Mouse (Mus musculus) naive thymus-derived CD4-positive, alpha-beta T cell, adult 2 months (primary cell): ENCODE results near the gene Eed.

Source experiments
- DNase-seq: peaks from one replicate; pipeline ENCODE4 v3.0.0-alpha.2; 2011; ENCODE audit warnings: low read depth

Eed gene

DNA sequence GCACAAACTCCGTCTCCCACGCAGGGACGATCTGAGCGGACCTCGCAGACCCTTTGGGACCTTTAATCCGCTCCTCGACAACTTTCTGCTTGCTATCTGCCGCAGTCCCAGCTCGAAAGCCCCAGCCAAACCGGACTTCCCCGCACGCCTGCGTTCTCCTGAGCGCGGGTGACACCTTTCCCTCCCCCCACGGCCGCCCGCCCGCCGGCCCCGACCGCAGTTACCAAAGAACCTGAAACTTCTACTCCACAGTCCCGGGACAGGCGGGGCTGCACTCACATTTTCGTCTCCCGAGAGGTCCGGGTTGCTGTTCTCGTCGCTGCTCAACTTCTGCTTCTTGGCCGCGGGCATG is 674 bp downstream of the Eed start:
- DNase-seq = no peak

DNA sequence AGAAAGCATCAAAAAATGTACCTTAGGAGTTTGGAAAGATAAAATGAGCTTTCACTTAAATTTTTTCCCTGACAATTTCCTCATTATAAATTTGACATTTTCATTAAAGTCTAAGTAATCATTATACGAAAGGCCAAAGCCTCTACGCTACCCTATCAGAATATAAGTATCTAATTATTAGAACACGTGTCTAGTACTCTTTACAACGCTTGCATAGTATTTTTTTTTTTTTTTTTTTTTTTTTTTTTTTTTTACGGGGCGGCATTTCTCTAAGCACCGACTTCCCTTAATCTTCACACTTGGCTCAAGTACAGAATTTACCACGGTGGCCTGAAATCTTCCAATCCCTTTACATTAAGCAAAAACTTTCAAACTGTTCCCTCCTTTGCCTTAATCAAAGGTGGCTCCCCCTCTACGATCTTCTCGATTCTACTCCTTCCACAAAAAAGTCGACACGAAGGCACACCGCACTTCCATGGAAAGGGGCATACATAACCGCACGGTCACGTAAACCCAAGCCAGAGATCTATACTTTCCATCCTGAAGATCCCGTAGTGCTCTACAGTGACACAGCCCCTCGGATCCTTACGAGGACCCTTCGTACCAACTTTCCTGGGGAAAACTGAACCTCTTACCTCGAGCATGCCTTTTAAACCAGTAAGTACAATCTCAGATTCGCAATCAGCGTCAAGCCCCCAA is 1.2 kb downstream of the Eed start:
- no peak for DNase-seq

DNA sequence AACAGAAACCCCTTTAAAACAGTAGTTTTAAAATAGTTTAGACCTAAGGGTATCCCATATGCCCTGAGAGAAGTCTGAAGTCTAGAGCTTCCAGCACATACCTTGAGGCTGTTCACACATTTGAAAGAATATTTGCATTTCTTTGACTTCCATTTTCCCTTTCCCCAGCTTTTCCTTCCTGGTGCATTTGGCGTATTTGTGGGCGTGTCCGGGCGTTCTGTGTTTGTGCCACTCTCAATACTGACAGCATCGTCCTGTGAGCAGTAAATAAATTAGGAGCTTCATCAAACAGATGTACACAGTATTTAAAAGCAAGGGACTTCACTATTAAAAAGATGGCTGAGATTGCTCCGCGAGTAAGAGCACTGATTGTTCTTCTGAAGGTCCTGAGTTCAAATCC is 4.0 kb downstream of the Eed start:
- no peak for DNase-seq

DNA sequence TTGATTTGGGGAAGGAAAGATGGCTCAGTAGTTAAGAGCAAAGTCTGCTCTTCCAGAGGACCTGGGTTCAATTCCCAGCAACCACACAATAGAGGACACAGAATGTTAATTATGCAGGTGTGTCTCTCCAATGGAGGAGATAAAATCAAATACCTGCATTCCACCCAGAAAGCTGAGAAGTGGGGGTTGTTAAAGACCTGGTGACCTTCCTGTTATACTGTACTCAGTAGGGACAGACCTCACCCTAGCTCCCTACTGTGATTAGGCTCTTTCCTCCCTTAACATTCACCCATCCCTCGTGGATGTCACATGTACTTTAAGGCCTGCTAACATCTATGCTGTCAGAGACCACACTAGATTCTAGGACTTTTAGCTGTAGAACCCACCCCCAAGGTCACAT is 5.2 kb downstream of the Eed start:
- no peak for DNase-seq

DNA sequence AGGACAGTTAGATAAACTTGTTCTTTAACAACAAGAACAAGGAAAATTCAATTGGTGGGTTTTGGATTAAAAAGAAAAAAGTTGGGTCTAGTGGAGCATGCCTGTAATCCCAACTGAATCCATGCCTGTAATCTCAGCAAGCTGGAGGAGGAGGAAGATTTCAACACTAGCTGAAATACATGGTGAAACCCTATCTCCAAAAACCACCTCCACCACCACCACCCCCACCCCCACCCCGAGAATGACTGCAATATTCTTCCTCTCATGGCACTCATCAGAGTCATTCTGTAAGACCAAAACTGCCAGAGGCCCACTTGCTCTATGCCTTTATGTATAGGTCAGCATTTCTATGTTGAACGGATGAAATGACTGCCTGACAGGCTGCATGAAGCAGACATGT is 13.5 kb downstream of the Eed start:
- no peak for DNase-seq

DNA sequence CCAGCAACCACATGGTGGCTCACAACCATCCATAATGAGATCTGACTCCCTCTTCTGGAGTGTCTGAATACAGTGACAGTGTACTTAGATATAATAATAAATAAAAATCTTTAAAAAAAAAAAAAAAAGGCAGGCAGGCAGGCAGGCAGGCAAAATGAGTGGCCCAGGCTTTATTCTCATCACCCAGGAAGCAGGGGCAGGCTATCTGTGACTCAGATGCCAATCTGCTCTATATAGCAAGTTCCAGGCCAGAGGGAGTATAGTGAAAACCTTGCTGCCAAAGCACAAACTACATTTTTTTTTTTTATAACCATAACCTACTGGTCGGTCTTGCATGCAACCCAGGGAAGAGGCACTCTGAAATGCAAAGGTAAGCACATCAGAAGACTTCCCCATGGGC is 14.0 kb downstream of the Eed start:
- no peak for DNase-seq

DNA sequence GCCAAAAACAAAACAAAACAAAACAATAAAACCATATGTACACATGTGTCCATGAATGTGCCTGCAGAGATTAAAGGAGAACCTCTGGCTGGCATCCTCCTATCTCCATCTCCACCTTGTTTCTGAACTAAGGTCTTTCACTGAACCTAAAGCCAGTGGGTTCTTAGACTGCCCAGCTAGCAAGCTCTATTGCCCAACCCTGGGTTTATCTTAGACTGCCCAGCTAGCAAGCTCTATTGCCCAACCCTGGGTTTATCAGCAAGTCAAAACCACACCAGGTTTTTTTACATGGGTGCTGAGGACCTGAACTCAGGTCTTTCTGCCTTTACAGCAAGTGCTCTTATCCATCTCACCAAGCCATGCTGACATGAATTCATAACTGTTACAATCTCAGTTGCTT is 17.6 kb downstream of the Eed start:
- DNase-seq = no peak

DNA sequence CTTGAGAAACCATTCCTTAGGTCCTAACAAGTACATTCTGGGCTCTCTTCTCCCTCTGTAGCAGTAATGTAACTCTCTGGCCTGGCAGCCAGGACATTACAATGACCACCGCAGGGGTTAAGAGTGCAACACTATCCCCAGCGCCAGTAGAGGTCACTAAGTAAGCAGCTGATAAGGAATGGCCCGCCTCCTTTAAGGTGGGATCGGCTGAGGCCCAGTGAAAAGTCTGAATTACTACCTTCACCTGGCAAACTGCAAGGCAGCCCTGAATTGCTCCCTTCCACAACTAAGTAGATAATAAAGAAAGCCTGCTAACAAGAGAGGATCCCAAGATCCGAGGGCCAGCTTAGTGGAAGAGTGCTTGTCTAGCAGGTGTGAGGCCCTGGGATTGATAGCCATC is 23.5 kb downstream of the Eed start:
- no peak for DNase-seq

DNA sequence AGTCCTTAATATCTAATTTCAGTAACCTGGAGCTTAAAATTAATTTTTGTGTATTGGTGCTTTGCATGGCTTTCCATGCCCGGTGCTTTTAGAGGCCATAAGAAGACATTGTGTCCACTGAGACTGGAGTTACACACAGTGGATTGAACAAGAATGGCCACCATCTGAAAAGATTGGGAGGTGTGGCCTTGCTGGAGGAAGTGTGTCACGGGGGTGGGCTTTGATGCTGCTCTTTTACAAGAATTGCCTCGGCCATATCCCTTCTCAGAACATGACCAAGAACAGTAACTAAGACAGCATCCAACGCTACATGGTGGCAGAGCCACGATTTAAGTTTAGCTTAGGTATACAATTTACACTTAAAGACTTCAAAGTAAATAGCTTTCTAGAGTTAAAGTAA is 26.5 kb downstream of the Eed start:
- DNase-seq = no peak

DNA sequence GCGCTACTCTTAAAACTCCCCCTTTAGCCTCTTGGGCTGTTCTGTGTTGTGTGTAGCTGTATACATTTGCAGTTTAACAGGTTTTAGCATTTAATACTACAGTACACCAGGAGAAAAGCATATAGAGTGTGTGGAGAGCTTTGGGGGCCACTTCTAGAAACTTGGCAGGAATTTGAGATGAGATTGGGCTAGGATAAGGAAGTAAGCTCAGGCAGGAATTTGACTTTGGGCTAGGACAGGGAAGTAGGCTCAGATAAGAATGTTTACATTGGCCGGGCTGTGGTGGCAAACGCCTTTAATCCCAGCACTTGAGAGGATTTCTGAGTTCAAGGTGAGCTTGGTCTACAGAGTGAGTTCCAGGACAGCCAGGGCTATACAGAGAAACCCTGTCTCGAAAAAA is 31.4 kb downstream of the Eed start:
- no peak for DNase-seq

DNA sequence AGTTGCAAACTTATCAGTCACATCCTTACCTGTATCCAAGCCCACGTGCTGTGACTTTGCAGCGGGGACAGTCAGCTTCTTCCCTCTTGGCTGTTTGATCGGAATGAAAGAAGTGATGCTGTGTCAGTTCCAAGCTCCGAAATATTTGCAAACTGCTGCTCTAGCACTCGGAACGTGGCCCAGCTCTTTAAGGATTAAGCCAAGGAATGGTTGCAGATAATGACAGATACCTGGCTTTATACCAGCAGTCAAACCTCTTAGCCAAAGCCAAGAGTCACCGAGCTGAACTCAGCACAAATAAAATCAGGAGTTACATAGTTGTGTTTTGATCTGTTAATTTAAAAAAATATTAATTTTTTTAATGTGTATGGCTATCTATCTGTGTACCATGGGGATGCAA is 32.8 kb downstream of the Eed start:
- no peak for DNase-seq

DNA sequence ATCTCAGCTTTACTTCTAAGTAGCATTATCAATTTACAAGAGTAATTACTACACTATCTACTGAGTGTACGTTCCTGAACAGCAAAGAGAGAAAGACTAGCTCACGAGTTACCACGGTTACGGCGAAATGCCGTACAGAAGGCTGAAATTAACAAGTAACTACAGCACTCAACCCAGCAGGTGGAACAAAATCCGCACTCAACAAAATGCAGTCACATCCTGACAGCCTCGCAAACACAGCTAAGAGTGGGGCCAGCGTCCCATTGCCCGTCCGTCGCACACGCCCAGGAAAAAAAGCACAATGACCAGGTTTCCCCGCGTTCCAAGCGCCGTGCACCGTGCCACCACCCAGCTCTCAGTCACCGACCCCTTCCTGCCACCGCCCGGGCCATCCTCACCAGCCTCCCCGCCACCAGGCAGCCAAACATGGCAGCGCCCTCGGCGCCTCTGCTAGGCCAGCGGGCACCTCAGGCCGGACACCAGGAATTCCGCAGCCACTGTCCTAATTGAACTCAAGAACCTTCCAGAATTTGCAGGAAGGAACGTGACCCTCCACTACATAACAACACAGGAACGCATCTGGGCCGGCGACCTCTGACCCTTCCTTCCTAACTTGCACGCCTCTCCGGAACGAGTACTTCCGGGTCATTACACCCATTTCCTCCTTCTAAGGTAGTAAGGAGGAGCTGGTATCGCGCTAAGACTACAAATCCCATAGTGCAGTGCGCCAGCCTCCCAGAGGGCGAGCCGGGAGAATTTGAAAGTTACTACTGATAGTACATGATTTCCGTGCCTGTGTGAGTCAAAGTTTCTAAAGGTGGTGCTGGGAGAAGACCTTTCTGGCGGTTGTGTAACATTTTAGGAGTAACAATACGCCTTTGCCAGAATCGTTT is 40.0 kb downstream of the Eed start, which contains the start of gene Hikeshi:
Hikeshi (minus strand) TSS at position 634 of the 893 bp plus-strand sequence.
- peak; percentile 98 for DNase-seq

DNA sequence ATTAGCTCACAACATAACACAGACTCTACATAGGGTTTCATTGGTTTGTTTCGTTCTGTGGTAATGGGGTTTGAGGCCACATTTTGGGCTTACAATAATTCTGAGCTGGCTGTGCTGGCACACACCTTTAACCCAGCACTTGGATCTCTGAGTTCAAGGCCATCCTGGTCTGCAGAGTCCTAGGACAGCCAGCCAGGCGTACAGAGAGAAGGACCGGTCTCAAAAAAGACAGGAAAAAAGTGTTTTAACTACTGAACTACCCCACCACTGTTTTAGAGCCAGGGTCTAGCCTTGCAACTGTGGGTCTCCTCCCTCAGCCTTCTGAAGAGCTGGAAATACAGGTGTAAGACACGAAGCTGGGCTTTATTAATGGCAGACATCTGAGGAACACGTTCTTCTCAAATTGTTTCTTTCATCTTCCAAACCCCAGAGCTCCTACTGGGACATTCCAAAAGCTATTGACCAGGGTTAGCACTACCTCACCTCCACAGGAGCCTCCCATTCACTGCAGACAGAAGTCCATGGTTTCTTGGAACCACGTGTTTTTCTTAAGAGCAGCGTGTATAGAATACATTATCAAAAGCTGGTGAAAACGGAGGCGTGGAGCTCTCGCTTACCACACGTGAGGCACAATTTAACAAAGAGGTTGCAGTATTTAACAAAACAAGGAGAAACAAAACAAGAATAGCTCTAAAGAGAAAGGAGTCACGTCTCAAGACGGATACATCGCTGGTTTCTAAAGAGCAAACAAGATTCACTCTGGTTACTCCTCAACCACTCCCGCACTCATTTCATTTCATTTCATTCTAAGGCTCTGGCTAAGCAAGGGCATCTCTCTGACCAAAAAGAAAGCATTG is 41.1 kb downstream of the Eed start:
- DNase-seq = peak; percentile 12

DNA sequence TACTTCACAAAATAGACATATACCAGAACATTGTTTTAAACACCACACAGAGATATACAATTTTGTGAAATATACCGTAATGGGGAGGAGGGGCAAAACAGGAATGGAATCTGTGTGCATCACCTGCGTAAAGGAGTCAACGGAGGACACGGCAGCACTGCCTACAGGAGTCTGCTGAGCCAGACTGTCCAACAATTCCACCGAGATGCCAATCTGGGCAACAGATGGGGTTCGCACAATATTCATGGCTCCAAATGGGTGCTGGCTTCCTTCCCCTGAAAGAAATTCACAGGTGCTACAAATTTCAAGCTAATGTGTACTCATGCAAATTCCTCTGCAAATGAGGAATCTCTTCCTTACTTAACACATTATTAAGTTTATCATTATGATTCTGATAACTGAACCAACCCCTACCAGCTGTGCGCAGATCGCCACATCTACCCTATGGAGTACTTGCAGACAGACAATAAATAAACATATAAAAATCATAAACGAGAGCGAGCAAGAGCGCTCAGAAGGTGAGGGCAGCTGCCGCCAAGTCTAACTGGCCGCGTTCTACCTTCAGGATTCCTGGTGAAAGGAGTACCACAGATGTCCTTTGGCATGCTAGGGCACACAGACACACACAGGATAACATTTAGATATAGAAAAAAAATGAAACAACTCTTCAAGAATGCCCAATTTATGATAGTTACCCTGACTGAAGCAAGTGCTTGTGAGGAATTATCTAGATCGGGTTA is 57.2 kb downstream of the Eed start:
- no peak for DNase-seq

DNA sequence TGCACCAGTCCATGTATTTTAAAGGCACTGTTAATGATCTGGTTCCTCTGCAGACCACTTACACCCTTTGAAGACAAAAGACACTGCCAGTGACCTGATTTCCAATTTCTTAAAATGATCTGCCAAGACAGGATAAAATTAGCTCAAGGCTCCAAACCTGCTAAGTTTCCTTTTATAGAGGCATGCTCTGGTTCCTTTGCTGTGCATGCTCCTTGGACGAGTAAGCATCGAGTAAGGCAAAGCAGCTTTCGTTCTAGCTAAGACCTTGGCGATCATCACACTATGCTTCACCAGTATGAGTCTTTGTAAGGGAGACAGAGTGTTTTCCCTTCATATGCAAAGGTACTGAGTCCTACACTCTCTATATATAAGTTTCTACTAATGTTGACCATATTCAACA is 63.0 kb downstream of the Eed start:
- DNase-seq = no peak

DNA sequence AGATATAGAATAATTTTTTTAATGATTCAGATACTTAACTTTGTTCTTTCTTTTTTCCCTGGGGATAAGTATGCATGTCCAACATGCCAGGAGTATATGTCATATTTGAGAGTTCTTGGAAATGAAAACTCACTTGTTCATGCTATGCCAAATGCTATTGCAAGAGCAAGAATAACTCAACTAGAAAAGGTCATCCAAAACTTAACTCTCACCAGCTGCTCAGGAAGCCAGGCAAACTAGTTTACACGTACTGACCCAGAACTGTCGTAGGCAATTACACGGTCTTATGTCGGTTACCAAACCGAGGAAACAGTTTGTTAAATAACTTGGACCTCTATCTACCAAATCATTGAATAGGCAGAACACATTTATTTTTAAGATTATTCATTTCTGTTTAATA is 64.1 kb downstream of the Eed start:
- DNase-seq = no peak

DNA sequence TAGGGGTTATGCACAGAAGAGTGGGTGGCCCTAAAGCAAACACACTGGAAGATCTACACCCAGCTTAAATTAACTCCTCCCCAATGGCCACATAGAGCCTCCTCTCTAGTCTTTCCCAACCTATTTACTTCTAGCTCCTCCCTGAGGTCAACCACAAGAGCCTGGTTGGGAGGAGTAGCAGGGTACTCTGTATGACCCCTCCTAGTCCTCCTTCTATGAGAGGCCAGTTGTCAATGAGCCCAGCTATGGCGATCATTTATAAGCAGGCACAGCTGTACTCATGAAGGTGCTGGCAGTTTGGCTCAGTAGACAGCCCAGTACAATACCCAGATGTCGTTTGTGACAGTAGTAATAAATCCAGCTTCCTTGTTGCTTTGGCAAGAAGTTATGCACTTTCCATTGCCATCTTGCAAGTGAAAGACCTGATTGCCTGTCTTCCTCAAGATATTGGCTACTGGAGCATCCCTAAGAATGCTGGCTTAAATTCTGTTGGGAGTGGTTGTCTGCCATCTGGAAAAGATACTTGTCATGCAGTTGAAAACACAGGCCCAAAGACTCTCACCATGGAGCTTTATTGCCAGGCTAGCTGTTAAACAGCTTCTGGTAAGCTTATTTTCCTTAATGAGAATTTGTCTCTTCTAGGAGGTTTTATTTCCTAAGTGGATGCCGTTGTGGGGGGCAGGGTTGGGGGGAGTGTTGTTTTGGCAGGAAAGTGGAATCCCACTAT is 67.2 kb downstream of the Eed start:
- DNase-seq = no peak

DNA sequence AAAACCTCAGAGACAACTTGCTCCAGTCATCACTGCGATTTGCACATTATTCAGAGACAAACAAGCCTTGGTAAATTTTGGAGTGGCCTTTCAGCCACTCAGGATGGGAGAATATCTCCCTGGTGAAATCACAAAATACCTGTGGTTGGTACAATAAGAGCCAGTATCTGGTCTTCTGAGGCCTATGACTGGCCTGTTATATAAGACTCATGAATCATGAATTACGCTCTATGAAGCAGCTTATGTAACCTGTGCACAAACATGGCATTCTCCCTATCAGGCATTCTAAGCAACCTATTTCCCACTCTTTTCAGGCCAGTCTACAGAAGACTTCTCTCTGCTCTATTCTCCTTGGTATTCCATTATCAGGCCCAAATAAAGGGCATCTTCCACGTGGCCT is 68.4 kb downstream of the Eed start:
- DNase-seq = no peak

DNA sequence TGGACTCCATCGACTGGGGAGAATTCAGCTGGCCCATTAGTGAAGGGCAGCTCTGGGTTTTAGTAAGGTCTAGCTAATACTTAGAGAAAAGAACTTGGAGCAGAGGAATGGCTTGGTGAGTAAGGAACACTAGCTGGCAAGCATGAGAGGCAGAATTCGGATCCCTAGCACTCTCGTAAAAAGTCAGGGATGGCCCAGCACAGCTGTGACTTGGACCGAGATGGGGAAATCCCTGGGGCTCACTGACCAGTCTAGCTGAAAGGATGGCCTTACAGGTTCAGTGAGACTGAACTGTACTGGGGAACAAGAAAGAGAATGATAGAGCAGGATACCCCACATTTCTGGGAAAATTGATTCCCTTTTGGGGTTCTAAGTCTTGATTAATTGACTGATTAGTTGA is 71.1 kb downstream of the Eed start:
- no peak for DNase-seq

DNA sequence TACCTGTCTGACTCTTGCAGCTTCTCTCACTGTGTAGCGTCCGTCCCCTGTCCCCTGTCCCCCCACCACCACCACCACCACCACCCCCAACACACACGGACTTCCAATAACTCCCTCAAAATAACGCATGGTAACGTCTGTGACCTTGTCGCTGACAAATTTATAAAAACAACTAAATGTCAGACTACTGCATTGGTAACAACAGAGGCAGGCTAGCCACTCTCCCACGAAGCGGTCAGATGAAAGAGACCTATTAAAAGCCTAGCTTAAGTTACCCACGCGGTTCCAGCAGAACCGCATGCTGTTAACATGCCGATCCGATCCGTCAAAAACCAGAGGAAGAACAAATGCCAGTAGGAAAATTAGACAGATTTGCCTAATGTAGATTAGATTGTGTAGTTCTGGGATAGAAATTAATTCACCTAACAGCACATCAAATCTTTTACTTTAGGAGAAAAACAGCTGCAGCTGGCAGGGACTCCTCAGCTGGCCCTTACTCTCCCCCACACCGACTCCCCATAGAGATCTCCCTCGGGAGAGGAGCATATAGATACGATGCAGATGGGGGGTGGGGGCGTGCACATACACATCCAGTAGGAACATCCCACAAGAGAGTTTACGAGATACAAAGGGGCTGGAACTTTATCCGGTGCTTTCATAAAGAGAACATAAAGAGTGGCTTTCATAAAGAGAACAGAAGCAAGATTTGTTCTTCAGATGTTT is 71.7 kb downstream of the Eed start:
- no peak for DNase-seq

DNA sequence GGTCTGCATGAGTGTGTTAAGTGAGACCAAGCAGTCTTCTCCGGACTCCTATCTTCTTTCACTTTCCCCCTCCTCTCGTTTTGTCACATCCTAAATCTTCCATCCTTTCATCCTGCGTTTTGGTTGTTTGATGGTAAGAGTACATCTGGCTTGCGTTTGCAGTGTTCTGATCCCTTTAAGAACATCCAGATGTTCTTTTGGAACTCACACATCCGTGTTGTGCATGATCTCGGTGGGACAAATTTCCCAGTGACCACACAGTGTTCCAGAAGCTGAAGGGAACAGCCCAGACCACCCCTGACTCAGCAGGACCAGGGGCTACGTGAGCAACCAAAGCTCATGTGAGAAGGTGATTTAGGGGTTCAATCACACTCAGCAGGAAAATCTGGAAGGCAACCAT is 72.4 kb downstream of the Eed start:
- DNase-seq = no peak
